Mouse (Mus musculus) cerebellum, postnatal 14 days (tissue): ENCODE measurements around the gene Skint9.
"Not testable (repeated sequence)": the region's sequence is repeated elsewhere in the genome, so short reads cannot be mapped to it uniquely, and the experiment has no call there.

Experiments
- DNase-seq, 2 experiments: peaks; one replicate each; pipeline ENCODE4 v3.0.0; 2021; ENCODE audit warnings: mixed read lengths in 2 of 2

Skint9 gene

GRCm38 (mm10) chr4:112433885-112434284 lies at the start of gene Skint9:
Skint9 (minus strand) TSS chr4:112433985.
- no peak for DNase-seq

DNA sequence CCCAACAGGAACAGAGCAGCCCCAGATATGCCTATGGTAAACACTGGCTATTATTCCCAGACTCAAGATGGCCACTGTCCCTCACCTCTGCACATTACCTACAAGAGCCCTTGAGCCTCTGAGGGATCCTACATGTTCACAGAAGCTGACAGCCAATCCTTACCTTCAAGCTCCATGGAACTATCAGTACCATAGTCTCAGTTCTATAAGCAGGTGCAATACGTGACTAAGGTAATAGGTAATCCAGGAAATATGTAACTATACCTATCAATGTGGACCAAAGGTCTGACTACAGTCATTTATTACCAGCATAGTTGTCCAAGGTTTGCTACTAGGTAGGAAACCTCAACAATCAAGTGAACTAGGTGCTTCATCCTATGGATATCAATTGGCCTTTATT lies 1.1 kb downstream of the Skint9 start:
- DNase-seq, result no peak

- DNase-seq, result no peak
These were observed 1.6 kb downstream of the Skint9 start for GRCm38 (mm10) chr4:112432223-112432622.

GRCm38 (mm10) chr4:112349111-112349510 lies 84.7 kb downstream of the Skint9 start:
- not testable (repeated sequence) for DNase-seq
